Mouse (Mus musculus): ENCODE results near the gene Tmem183a. TPM values are rescaled to one million over a fixed set of nuclear protein-coding genes. Genes with fewer than 3 reads are reported as not detected.

Gene Tmem183a
- not detected in 2 replicates for polyA plus RNA-seq (2012; ENCODE audit: insufficient read depth, insufficient read length, low replicate concordance, missing spikeins)

DNA sequence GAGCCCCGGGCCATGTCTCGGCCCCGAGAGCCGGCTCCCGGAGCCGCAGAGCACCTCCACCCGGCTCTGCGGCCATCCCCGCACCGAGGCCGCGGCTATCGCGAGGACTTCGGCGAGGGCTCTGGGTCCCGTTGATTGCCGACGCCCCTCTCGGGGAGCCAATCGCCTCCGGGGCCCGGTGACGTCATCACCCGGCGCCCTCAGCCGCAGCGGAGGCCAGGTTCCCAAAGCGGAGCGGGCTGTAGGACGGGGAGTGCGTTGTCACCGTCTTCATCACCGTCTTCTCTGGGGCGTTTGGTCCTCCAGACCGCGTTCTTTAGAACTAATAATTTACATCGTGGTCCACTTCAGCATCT, at the start of gene Tmem183a:
TSS of gene Tmem183a (minus strand) at position 123 of the 356 bp plus-strand sequence.
- WGBS: under 1% methylated on average over 38 of the region's 38 CpGs
- TF ChIP-seq POLR2A (IDR thresholded peaks at IDR 0.05; ENCODE audit: insufficient read depth, low read depth, low read length): peak; percentile 96
- TF ChIP-seq CTCF (IDR thresholded peaks at IDR 0.05; ENCODE audit: insufficient read depth, low read depth, low read length): no peak
- Histone ChIP-seq H3K4me1 (ENCODE audit: control insufficient read depth, insufficient read depth, low read length) (peaks cover 7% of the 10 kb centered on the region; the same call in 1 of the 2 replicates), H3K27ac (ENCODE audit: insufficient read depth, low read depth, low read length) (peak within 1 kb of the TSS; percentile 49), H3K4me3 (ENCODE audit: insufficient read depth, low read depth, low read length) (peak within 1 kb of the TSS; percentile 90)

DNA sequence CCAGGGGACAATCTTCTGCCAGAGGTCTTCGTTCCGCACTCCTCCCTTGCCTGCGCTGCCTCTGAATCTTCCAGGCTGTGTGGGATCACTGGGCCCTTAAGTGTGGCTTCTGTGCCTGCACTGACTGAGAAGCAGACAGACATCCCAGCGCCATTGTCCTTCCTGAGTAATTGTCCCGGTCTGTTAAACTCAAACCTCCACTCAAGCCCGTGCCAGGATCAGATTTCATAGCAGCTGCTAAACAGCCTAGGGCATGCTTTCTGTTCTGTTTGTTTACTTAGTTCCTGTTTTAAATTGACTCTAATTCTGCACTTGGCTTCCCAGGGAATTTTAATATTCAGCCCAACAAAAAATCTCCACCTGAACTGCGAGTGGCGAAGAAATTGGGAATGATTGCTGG, 46.3 kb upstream of the Tmem183a start:
- Histone ChIP-seq H3K4me1 (ENCODE audit: control insufficient read depth, insufficient read depth, low read length) (peaks cover 9% of the 10 kb centered on the region), H3K4me3 (ENCODE audit: insufficient read depth, low read depth, low read length) (no peak overlapping the region), H3K27ac (ENCODE audit: insufficient read depth, low read depth, low read length) (no peak overlapping the region)
- 88% methylated on average over 8 of the region's 8 CpGs for WGBS
- TF ChIP-seq CTCF (IDR thresholded peaks at IDR 0.05; ENCODE audit: insufficient read depth, low read depth, low read length): no peak

DNA sequence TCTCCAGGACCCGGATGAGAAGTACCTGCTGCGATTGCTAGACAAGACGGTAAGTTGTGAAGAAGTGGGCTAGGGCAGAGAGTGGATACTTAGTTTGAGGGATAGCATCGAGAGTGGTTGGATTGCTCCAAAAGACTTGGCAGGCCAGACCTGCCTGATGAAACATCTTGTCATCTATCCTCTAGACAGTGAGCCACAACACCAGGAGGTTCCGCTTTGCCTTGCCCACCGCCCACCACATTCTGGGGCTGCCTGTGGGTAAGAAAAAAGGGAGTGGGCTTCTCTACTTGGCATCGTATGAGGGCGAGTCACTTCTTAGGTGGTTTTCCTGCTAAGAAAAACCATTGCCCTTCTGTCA, 44.6 kb upstream of the Tmem183a start:
- 36% methylated on average over 8 of the region's 8 CpGs for WGBS
- Histone ChIP-seq H3K4me3 (ENCODE audit: insufficient read depth, low read depth, low read length) (peak overlapping the region; percentile 59), H3K27ac (ENCODE audit: insufficient read depth, low read depth, low read length) (no peak overlapping the region), H3K4me1 (ENCODE audit: control insufficient read depth, insufficient read depth, low read length) (peaks cover 9% of the 10 kb centered on the region)
- no peak for TF ChIP-seq POLR2A (IDR thresholded peaks at IDR 0.05; ENCODE audit: insufficient read depth, low read depth, low read length)
- TF ChIP-seq CTCF (IDR thresholded peaks at IDR 0.05; ENCODE audit: insufficient read depth, low read depth, low read length): no peak

DNA sequence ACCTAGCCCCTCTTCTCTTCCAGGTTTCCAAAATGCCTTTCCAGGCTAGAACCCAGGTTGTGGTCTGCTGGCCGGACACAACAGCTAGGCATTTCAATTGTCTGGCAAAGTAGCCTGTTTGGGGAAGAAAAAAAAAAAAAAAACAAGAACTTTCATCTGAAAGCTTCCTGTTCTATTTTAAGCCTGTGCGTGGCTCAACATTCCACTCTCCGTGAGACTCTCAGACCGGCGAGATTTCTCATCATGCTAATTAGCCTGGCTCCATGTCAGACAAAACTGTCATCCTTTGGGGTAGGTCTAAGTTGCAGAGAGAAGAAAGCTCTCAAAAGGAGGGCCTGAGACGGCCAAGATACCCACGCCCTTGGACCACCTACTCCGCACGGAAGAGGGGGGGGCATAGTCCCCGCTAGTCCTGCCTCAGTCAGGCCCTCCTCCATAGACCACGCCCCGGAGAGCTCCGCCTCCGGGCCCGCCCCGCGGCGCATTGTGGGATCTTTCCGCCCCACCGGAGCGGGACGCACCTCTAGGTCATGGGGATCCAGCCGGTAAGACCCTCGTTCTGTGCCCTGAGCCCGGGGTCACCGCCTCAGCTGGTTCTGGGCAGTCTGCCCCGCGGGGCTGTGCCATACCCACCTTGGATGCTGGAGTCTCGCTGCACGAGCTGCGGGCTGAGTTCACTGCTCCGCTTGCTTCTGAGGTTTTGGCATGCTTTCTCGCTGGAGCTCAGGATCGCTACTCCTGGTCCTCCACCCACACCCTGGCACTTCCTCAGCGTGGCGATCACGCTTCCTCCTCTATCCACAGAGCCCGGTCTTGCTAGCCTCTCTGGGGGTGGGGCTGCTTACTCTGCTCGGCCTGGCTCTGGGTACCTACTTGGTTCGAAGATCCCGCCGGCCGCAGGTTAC, 44.0 kb upstream of the Tmem183a start, which contains the start of gene Cyb5r1:
TSS of gene Cyb5r1 (plus strand) at position 51 of the 905 bp plus-strand sequence.
- no peak within 1 kb of the TSS for H3K27ac ChIP-seq (ENCODE audit: insufficient read depth, low read depth, low read length)
- peak; percentile 26; the same call in 1 of the 2 replicates for TF ChIP-seq POLR2A (IDR thresholded peaks at IDR 0.05; ENCODE audit: insufficient read depth, low read depth, low read length)
- TF ChIP-seq CTCF (IDR thresholded peaks at IDR 0.05; ENCODE audit: insufficient read depth, low read depth, low read length): no peak
- H3K4me3 ChIP-seq (ENCODE audit: insufficient read depth, low read depth, low read length): peak within 1 kb of the TSS; percentile 59
- 2% methylated on average over 43 of the region's 43 CpGs for WGBS
- H3K4me1 ChIP-seq (ENCODE audit: control insufficient read depth, insufficient read depth, low read length): peaks cover 9% of the 10 kb centered on the region

DNA sequence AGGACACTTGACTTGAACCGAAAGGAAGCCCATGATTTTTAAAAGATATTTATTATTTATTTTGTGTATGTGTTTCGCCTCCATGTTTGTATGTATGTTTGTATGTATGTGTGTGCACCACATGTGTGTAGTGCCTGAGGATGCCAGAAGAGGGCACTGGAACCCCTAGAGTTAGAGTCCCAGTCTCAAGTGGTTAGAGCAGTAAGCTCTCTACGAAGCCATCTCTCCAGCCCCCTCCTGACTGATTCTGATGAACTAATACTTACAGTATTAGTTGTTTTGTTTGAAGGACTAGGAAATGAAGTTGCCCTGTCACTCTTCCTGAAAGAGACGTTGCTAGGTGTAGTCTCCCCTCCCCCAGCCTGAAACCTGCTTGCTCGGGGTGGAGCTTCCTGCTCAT, 38.0 kb upstream of the Tmem183a start:
- Histone ChIP-seq H3K4me3 (ENCODE audit: insufficient read depth, low read depth, low read length) (no peak overlapping the region), H3K27ac (ENCODE audit: insufficient read depth, low read depth, low read length) (no peak overlapping the region), H3K4me1 (ENCODE audit: control insufficient read depth, insufficient read depth, low read length) (no peaks in the 10 kb centered on the region)
- TF ChIP-seq POLR2A (IDR thresholded peaks at IDR 0.05; ENCODE audit: insufficient read depth, low read depth, low read length) (no peak), CTCF (IDR thresholded peaks at IDR 0.05; ENCODE audit: insufficient read depth, low read depth, low read length) (no peak)
- WGBS: 60% methylated on average over 5 of the region's 5 CpGs

DNA sequence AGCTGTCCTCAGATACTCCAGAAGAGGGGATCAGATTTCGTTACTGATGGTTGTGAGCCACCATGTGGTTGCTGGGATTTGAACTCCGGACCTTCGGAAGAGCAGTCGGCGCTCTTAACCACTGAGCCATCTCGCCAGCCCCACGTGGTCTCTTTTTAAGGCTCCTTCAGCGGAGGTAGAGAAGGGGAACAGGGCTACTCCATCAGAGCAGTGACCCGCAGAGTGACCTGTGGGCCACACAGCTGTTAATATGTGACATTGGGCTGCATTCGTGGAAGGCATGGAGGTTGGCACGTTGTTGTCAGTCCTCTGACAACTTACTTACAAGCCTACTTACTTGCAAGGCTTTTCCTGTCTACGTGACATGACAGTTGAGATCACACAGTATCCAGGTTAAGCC, 36.4 kb upstream of the Tmem183a start:
- TF ChIP-seq POLR2A (IDR thresholded peaks at IDR 0.05; ENCODE audit: insufficient read depth, low read depth, low read length) (no peak), CTCF (IDR thresholded peaks at IDR 0.05; ENCODE audit: insufficient read depth, low read depth, low read length) (no peak)
- no peaks in the 10 kb centered on the region for H3K4me1 ChIP-seq (ENCODE audit: control insufficient read depth, insufficient read depth, low read length)
- no peak overlapping the region for H3K27ac ChIP-seq (ENCODE audit: insufficient read depth, low read depth, low read length)
- H3K4me3 ChIP-seq (ENCODE audit: insufficient read depth, low read depth, low read length): no peak overlapping the region
- WGBS: 92% methylated on average over 12 of the region's 12 CpGs

DNA sequence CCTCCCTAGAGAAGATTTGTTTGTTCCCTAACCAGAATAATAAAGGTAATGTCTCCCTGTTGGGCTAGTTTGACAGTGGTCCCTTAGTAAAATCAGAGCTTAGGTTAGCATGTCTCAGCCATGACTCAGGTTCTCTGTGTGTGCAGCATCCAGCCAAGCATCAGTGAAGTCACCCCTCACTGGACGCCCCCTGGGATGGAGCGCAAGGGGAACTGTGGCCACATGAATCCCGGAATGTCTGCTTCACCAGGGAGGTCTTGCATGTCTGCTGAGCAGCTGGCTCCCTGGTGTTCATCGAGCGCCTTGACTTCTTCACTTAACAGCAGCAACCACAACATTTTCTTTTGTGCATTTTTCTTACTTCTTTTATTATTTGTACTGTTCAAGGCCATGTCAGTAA, 32.0 kb upstream of the Tmem183a start:
- Histone ChIP-seq H3K4me1 (ENCODE audit: control insufficient read depth, insufficient read depth, low read length) (no peaks in the 10 kb centered on the region), H3K4me3 (ENCODE audit: insufficient read depth, low read depth, low read length) (no peak overlapping the region), H3K27ac (ENCODE audit: insufficient read depth, low read depth, low read length) (no peak overlapping the region)
- 68% methylated on average over 5 of the region's 5 CpGs for WGBS
- TF ChIP-seq CTCF (IDR thresholded peaks at IDR 0.05; ENCODE audit: insufficient read depth, low read depth, low read length) (no peak), POLR2A (IDR thresholded peaks at IDR 0.05; ENCODE audit: insufficient read depth, low read depth, low read length) (no peak)

DNA sequence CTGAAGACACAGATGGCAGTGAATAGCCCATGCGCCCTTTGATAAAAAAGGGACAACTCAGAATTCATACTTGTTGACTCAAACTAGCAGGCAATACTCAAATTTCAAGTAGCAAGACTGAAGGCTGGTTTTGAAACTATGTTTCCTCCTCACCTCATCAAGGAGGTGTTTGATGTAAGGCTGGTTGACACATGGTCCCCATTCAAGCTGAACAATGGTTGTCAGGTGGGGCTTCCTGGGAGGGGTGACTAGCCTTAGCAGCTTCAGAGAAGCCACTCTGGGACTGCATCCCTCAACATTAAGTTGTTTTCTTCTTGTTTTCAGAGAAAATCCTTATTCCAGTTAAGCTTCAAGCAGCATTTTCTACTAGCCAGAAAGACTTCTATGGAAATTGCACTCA, 23.9 kb upstream of the Tmem183a start, which contains the start of gene 4933406M09Rik:
TSS of gene 4933406M09Rik (plus strand) at position 275 of the 400 bp plus-strand sequence.
- no peak for TF ChIP-seq CTCF (IDR thresholded peaks at IDR 0.05; ENCODE audit: insufficient read depth, low read depth, low read length)
- no peak for TF ChIP-seq POLR2A (IDR thresholded peaks at IDR 0.05; ENCODE audit: insufficient read depth, low read depth, low read length)
- Histone ChIP-seq H3K4me1 (ENCODE audit: control insufficient read depth, insufficient read depth, low read length) (peaks cover 7% of the 10 kb centered on the region; the same call in 1 of the 2 replicates), H3K27ac (ENCODE audit: insufficient read depth, low read depth, low read length) (no peak within 1 kb of the TSS), H3K4me3 (ENCODE audit: insufficient read depth, low read depth, low read length) (no peak within 1 kb of the TSS)
- WGBS: 89% methylated on average over 1 of the region's 1 CpGs

DNA sequence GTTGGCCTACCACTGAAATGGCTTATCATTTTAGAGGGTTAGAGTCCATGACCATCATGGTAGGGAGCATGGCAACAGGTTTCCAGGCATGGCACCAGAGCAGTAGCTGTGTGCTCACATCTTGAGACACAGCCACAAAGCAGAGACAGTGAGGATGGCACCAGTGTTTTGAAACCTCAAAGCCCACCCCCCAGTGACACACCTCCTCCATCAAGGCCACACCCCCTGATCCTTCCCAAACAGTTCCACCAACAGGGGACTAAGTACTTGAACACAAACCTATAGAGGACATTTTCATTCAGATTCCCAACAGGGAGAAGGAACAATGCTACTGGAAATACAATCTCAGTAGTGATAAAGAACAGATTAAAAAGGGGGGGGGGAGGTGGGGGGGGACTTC, 23.4 kb upstream of the Tmem183a start:
- TF ChIP-seq CTCF (IDR thresholded peaks at IDR 0.05; ENCODE audit: insufficient read depth, low read depth, low read length) (no peak), POLR2A (IDR thresholded peaks at IDR 0.05; ENCODE audit: insufficient read depth, low read depth, low read length) (no peak)
- H3K27ac ChIP-seq (ENCODE audit: insufficient read depth, low read depth, low read length): no peak overlapping the region
- H3K4me1 ChIP-seq (ENCODE audit: control insufficient read depth, insufficient read depth, low read length): peaks cover 7% of the 10 kb centered on the region; the same call in 1 of the 2 replicates
- H3K4me3 ChIP-seq (ENCODE audit: insufficient read depth, low read depth, low read length): no peak overlapping the region
